Mouse (Mus musculus): ENCODE results near the gene Tecr. TPM values are rescaled to one million over a fixed set of nuclear protein-coding genes. Genes with fewer than 3 reads are reported as not detected.

Gene Tecr
- total RNA-seq (2023) = 203 to 240 TPM (median 215 TPM) in 4 replicates

DNA sequence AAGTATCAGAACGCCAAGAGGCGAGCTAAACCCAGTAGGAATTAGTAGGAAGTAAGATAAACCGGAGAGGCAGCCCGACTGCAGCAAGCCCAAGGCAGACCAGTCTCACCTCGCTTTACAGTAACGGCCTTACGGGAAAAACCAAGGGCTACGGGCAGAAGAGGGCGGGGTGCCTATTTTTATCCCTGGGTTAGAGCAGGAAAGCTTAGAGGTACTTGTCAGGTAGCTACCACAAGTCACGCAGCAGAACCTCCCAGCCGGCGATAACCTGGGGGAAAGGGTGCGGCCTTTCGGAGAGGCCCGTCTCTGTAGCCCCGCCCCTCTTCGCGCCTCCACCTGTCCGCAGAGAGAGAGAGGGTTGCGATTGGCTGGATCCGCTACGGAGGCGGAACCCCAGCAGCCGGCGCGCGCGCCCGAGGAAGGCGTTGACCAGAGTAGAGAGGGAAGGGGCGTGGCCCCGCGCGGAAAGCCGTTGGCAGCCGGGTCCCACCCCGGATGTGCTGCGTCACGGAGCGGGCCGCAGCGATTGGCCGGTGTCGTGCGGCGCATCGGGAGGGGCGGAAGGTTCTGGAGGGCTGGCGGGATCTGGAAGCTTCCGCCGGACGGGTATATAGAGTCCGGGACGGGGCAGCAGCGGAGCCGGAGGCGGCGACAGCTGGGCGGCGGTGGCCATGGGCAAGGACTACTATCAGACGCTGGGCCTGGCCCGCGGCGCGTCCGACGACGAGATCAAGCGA, at the start of gene Tecr, which contains the start of gene Dnajb1:
Tecr (minus strand) TSS at position 311 of the 737 bp plus-strand sequence.
Dnajb1 (plus strand) TSS at position 533 of the 737 bp plus-strand sequence.

DNA sequence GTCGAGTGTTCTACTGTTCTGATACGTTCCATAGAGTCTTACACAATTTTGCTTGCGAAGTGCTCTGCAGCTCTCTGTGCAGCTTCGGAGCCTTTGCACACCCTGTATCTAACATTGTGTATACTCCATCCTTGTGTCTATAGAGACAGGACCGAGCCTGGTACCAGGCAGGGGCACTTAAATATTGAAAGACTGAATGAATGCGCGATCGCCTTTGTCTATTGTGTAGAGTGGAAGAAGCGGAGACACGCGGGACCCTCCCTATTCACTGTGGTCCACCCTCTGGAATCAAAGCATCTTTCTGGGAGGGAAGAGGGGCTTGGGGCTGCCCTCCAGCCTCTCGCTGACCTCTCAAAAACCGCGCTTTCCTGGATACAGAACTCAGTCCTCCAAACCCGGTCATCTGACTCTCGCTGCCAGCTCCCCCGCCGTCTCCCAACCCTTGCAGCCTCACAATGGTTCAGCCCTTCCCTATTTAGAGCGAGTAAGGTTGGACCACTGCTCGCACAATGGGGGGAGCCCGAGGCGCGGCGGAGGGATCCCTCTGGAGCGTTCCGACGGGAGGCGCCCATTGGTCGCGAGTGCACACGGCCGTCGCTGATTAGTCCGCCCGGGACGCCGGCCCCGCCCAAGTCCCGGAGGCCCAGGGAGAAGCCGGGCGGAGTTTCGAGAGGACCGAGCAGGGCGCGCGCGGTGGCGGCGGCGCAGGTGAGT, 44.4 kb upstream of the Tecr start, which contains the start of gene Gipc1:
Gipc1 (plus strand) TSS at position 648 of the 714 bp plus-strand sequence.

DNA sequence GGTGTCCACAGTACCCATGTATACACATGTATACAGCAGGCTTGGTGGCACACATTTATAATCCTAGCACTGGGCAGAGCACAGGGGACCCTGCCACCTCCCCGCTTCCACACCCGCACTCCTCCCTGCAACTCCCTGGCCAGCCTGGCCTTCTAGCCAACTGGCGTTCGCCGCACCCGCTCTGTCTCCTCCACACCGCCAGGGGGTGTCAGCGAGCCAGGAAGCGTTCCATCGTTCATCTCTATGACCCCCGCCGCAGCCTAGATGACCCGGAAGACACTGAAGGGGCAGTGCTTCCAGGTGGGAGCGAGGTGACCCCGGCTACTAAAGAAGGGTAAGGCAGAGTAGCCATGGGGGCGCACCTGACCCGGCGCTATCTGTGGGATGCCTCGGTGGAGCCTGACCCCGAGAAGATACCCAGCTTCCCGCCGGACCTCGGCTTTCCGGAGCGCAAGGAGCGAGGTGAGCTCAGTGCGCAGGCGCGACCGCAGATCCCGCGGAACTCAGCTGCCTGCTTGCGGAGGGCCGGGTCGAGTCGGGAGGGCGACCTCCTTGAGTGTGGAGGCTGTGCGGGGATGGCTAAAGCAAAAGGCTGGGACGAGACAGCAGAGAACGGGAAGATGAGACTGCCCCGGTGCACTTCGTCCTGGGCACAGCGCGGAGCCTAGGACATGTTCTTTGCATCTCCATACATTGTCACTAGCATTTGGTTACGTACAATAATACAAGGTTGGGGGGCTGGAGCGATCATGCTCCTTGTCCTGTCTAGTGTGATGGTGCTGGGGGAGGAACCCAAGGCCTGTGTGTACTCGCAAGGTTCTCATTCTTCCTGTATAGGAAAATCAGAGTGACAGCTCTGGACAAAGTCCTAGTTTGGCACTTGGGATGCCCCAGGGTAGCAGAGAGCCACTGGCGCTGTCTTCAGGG, 41.0 kb downstream of the Tecr start, which contains the start of gene Ndufb7:
Ndufb7 (plus strand) TSS at position 203 of the 927 bp plus-strand sequence.

DNA sequence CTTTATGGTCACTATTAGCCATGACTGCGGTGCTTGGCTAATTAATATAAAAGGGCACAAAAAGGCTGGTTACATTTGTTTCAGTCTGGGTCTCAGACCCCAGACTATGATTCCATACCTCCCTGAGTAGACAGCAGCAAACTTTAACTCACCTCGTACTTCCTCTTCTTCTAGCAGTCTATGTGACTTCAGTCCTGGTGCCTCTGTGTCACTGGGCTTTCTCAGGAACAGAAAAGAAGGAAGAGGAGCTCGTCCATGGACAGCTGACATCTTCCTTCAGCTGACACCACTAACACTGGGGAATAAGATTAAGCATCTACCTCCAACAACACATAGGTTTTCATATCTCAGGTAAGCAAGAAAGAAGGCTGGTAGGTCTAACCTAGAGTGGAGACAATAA, 72.0 kb downstream of the Tecr start, which contains the start of gene Olfr370:
Olfr370 (plus strand) TSS at position 45 of the 400 bp plus-strand sequence.

Other genes starting within 250 kb of the Tecr start
- not detected in 4 replicates for gene Clgn, start 218.1 kb downstream of the Tecr start, total RNA-seq (2023)
- 17.1 to 25.0 TPM (median 19.4 TPM) in 4 replicates for gene Scoc, start 149.6 kb downstream of the Tecr start, total RNA-seq (2023)
- not detected in 4 replicates for gene Olfr370, start 72.2 kb downstream of the Tecr start, total RNA-seq (2023)
- 71.7 to 80.9 TPM (median 76.8 TPM) in 4 replicates for gene Ndufb7, start 41.3 kb downstream of the Tecr start, total RNA-seq (2023)
- 123 to 207 TPM (median 147 TPM) in 4 replicates for gene Dnajb1, start 222 bp upstream of the Tecr start, total RNA-seq (2023)
- 23.5 to 28.6 TPM (median 24.3 TPM) in 4 replicates for gene Gipc1, start 44.7 kb upstream of the Tecr start, total RNA-seq (2023)
- gene Ptger1, start 58.7 kb upstream of the Tecr start, total RNA-seq (2023) = 0.48 to 1.6 TPM (median 1.0 TPM) in 4 replicates
- 329 to 366 TPM (median 340 TPM) in 4 replicates for gene Pkn1, start 91.2 kb upstream of the Tecr start, total RNA-seq (2023)
- 94.8 to 105 TPM (median 99.6 TPM) in 4 replicates for gene Ddx39, start 107.2 kb upstream of the Tecr start, total RNA-seq (2023)
- gene Adgre5, start 133.4 kb upstream of the Tecr start, total RNA-seq (2023) = 1,082 to 1,170 TPM (median 1,147 TPM) in 4 replicates